ENCODE assay signal across 14 mouse cellular contexts in the genomic region with DNA sequence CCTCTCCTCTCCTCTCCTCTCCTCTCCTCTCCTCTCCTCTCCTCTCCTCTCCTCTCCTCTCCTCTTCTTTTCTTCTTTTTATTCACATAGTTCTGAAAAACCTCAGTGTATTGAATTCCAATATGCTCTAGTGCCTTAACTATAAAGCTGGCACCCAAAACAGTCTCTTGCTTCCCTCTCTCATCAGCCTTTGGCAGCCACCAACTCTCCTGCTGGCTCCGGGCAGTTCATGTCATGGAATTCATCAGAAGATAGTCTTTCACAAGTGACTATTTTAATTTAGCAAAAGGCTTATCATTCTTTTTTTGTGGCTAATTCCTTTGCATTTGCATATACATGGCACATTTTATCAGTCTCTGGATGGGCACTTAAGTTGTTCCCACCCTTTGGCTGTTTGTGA.
DNase-seq lines count a peak whose midpoint lies in the region; ATAC-seq lines count a peak whose summit lies in the region.
"Had no signal": no experiment of that assay in that cellular context is flagged by ENCODE, and none has a peak within 500 bp of the region (broad histone marks: within the 10 kb centered on the region; RNA-seq: fewer than 3 reads in every experiment).

No protein-coding gene starts in this region.

- DNase-seq in cerebellum, postnatal 14 days = peak; percentile 60 to 66
- DNase-seq in cerebellum, adult 8-10 months = no peak
- DNase-seq in left cerebral cortex, postnatal 4 days = peak; percentile 18
- DNase-seq in left cerebral cortex, adult 18-20 months (ENCODE audit: low spot score in 2 of 2) = no peak
- DNase-seq: adrenal gland, adult 8-10 months; adrenal gland, postnatal 14 days; adrenal gland, postnatal 36 days; cerebellum, adult 18-20 months; cerebellum, adult 9-10 months; forebrain, postnatal 0 days had no signal

- intact Hi-C loops in left cerebral cortex, postnatal 4 days (cut with DNase I) = no loop called here

- no peak for ATAC-seq in monocyte, adult 5-6 weeks (replicated peaks; ENCODE audit: insufficient number of reproducible peaks, low FRiP score, low TSS enrichment, poor library complexity, severe bottlenecking)
- ATAC-seq: activated CD4-positive, CD25-positive, alpha-beta regulatory T cell, adult 4 months; forebrain, embryonic 13.5 days; Patski had no signal

Comparison
In these comparisons a context has a peak if more than half of its experiments do, and no peak if none do; other contexts are left out.
1. DNase-seq: peak in cerebellum, postnatal 14 days (2 of 2) and left cerebral cortex, postnatal 4 days (single experiment); none in cerebellum, adult 8-10 months (single experiment) and left cerebral cortex, adult 18-20 months (0 of 2).